Mouse (Mus musculus) testis, adult 2 months (tissue): Measurements from ENCODE around the gene Dlg5.

Experiments
- CTCF ChIP-seq: fragments of 200-500 bp; IDR thresholded peaks from 2 replicates; pipeline ENCODE4 v1.5.1; 2012; ENCODE audit warnings: low read depth, mild to moderate bottlenecking, inconsistent platforms, low read length, moderate library complexity; ENCODE audit not compliant: control insufficient read depth, insufficient read depth, insufficient replicate concordance
- POLR2A ChIP-seq: fragments of 200-500 bp; IDR thresholded peaks from 2 replicates; pipeline ENCODE4 v1.6.1; 2012; ENCODE audit warnings: low read depth, mild to moderate bottlenecking, inconsistent platforms, low read length, moderate library complexity; ENCODE audit not compliant: control insufficient read depth

DNA sequence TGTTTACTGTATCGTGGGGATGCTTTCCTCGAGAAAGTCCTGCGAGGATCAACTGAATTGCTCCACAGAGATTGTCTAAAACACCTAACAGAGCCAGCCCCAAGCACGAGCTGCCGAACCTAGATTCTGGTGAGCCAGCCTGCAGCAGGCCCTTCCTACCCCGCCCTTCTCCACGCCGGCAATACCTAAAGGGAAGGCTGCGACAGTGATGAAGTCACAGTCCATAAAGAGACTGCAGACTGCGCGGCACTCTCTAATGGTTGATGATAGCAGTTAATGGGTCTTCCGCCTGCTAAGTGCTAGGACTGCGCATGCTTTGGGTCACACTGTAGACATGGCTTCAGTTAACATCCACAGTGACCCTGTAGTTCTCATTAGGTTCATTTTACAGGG, 38.4 kb downstream of the Dlg5 start:
- TF ChIP-seq CTCF = no peak
- TF ChIP-seq POLR2A = no peak
